Mouse (Mus musculus): ENCODE data around the gene Dnajc11.

DNA sequence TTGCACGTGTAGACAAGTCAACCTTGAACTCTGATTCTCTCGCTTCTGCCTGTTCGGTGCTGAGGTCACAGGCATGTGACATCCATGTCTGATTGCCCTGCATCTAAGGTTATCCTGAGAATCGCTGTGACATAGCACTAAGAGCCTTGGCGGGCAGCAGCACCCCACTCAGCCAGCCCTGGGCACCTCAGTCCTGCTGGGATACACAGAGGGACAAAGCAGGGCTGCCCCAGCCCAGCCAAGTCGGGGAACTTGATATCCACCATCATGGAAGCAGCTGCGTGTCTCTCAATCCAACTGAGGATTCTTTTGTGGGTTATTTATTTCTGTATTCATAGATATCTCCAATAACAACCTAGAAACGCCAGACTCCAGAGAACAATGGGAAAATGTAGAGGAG, 24.7 kb upstream of the Dnajc11 start:
- TF ChIP-seq CTCF (IDR thresholded peaks at IDR 0.05) (no peak), EP300 (IDR thresholded peaks at IDR 0.05) (no peak)

All from lung, postnatal 0 days (tissue).